Mouse (Mus musculus) limb, embryonic 10.5 days (tissue): ENCODE results near the gene Camta1. TPM values are rescaled to one million over a fixed set of nuclear protein-coding genes. Genes with fewer than 3 reads are reported as not detected.

Experiments
- DNase-seq: peaks from one replicate; pipeline ENCODE4 v3.0.0-alpha.2; 2017; ENCODE audit warnings: low spot score
- H3K27ac ChIP-seq: fragments of 300-500 bp; sonication (generic); 2 replicates; pipeline ENCODE4 v1.5.1; 2016; ENCODE audit warnings: mild to moderate bottlenecking
- H3K27me3 ChIP-seq: fragments of 300-500 bp; sonication (generic); 2 replicates; pipeline ENCODE4 v1.6.1; 2016; ENCODE audit warnings: low read depth, mild to moderate bottlenecking; ENCODE audit not compliant: poor library complexity, severe bottlenecking
- H3K36me3 ChIP-seq: fragments of 300-500 bp; sonication (generic); 2 replicates; pipeline ENCODE4 v1.6.1; 2016; ENCODE audit warnings: mild to moderate bottlenecking, moderate library complexity
- H3K4me1 ChIP-seq: fragments of 300-500 bp; sonication (generic); 2 replicates; pipeline ENCODE4 v1.6.1; 2016
- H3K4me3 ChIP-seq: fragments of 300-500 bp; sonication (generic); 2 replicates; pipeline ENCODE4 v1.5.1; 2016; ENCODE audit warnings: mild to moderate bottlenecking, moderate library complexity
- H3K9me3 ChIP-seq: fragments of 300-500 bp; sonication (generic); replicated peaks from 2 replicates; pipeline ENCODE4 v1.6.1; 2016; ENCODE audit warnings: mild to moderate bottlenecking
- WGBS: fragments of 180-500 bp; shearing (Covaris S2); methylation state at CpG from one replicate; pipeline ENCODE4 v1.1.7; 2016; 5-methylcytosine and 5-hydroxymethylcytosine counted together
- polyA plus RNA-seq: library from polyadenylated mRNA; unstranded; fragments of >200 nt; fragmentation: Nextera tagmentation; extraction: Ambion mirVana; gene quantifications from 2 replicates; pipeline ENCODE4 v1.2.1, GENCODE M21; 2016

The Camta1 gene
- polyA plus RNA-seq, 1 experiment from 2014 or later = 102 TPM

GRCm38 (mm10) chr4:151200316-151200715 is 661.4 kb downstream of the Camta1 start:
- no peak for DNase-seq
- no peak overlapping the region for H3K27ac ChIP-seq

DNA sequence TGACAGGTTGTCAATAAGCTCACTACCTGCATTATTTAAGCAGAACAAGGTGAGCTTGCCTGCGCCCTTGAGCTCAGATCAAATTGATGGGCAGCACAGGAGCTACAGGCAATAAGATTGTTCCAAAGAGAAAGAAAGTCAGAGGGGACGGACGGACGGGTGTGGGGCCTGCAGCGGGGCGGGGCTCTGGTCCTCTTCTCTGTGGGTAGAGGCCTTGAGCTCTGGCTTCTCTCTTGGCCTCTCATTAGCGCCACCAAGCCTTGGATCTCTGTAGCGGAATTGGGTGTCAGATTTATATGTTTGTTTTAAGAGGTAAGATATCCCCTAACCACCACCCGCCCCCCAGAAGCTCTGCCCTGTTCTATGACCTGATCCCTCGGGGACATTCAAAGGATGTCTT is 666.5 kb downstream of the Camta1 start:
- Histone ChIP-seq H3K27ac (no peak overlapping the region), H3K36me3 (no peaks in the 10 kb centered on the region), H3K27me3 (no peaks in the 10 kb centered on the region), H3K4me1 (peaks cover 8% of the 10 kb centered on the region), H3K4me3 (no peak overlapping the region), H3K9me3 (no peaks in the 10 kb centered on the region)
- DNase-seq = no peak
- 46% methylated on average over 10 of the region's 10 CpGs for WGBS

More at GRCm38 (mm10) chr4:151200316-151200715, 661.4 kb downstream of the Camta1 start:
- H3K27me3 ChIP-seq = no peaks in the 10 kb centered on the region
- H3K4me3 ChIP-seq = no peak overlapping the region
- H3K9me3 ChIP-seq = no peaks in the 10 kb centered on the region
- no peaks in the 10 kb centered on the region for H3K36me3 ChIP-seq
- WGBS = 89% methylated on average over 9 of the region's 9 CpGs
- peaks cover 27% of the 10 kb centered on the region for H3K4me1 ChIP-seq

GRCm38 (mm10) chr4:151194715-151195097 is 667.0 kb downstream of the Camta1 start:
- WGBS = 39% methylated on average over 4 of the region's 4 CpGs

GRCm38 (mm10) chr4:151194030-151194714 is 667.5 kb downstream of the Camta1 start:
- WGBS = 58% methylated on average over 11 of the region's 11 CpGs
- DNase-seq = no peak

More at GRCm38 (mm10) chr4:151194715-151195097, 667.0 kb downstream of the Camta1 start:
- Histone ChIP-seq H3K9me3 (no peaks in the 10 kb centered on the region), H3K27ac (no peak overlapping the region), H3K36me3 (no peaks in the 10 kb centered on the region), H3K4me1 (peaks cover 8% of the 10 kb centered on the region), H3K4me3 (no peak overlapping the region), H3K27me3 (no peaks in the 10 kb centered on the region)
- no peak for DNase-seq

DNA sequence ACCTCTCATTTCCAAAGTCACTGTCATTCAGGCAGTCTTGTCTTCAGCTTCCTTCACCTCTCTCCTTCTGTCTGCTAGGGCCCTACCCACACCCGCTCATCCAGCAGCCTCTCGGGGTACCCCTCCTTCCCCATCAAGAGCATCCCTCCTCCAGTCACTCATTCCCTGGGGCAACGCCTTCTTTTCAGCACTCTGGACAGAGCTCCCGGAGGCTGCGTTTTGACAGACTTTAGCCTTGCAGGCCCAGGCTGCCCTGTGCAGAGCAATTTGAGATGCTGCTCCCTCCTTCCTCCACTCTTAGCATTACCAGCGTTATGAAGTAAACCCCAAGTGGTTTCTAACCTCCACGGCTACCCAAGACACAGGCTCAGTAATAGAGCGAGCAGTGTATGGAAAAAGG is 675.2 kb downstream of the Camta1 start:
- Histone ChIP-seq H3K27me3 (no peaks in the 10 kb centered on the region), H3K9me3 (no peaks in the 10 kb centered on the region), H3K4me3 (no peak overlapping the region), H3K4me1 (no peaks in the 10 kb centered on the region), H3K27ac (no peak overlapping the region), H3K36me3 (no peaks in the 10 kb centered on the region)
- WGBS = 12% methylated on average over 8 of the region's 8 CpGs
- peak; percentile 85 for DNase-seq

More at GRCm38 (mm10) chr4:151194030-151194714, 667.5 kb downstream of the Camta1 start:
- Histone ChIP-seq H3K4me1 (peaks cover 8% of the 10 kb centered on the region), H3K36me3 (no peaks in the 10 kb centered on the region), H3K27ac (no peak overlapping the region), H3K27me3 (no peaks in the 10 kb centered on the region), H3K9me3 (no peaks in the 10 kb centered on the region), H3K4me3 (no peak overlapping the region)

GRCm38 (mm10) chr4:151185750-151186149 is 675.9 kb downstream of the Camta1 start:
- Histone ChIP-seq H3K4me3 (no peak overlapping the region), H3K9me3 (no peaks in the 10 kb centered on the region), H3K4me1 (no peaks in the 10 kb centered on the region), H3K36me3 (no peaks in the 10 kb centered on the region), H3K27me3 (no peaks in the 10 kb centered on the region), H3K27ac (no peak overlapping the region)
- DNase-seq = peak; percentile 58
- 26% methylated on average over 1 of the region's 1 CpGs for WGBS

GRCm38 (mm10) chr4:151180394-151180902 is 681.2 kb downstream of the Camta1 start:
- no peaks in the 10 kb centered on the region for H3K36me3 ChIP-seq
- WGBS = 78% methylated on average over 7 of the region's 7 CpGs
- H3K27ac ChIP-seq = no peak overlapping the region
- DNase-seq = no peak
- no peaks in the 10 kb centered on the region for H3K27me3 ChIP-seq
- no peaks in the 10 kb centered on the region for H3K4me1 ChIP-seq
- no peaks in the 10 kb centered on the region for H3K9me3 ChIP-seq
- no peak overlapping the region for H3K4me3 ChIP-seq

- no peaks in the 10 kb centered on the region for H3K4me1 ChIP-seq
- 63% methylated on average over 3 of the region's 3 CpGs for WGBS
These were observed 682.0 kb downstream of the Camta1 start for GRCm38 (mm10) chr4:151179639-151180038.

DNA sequence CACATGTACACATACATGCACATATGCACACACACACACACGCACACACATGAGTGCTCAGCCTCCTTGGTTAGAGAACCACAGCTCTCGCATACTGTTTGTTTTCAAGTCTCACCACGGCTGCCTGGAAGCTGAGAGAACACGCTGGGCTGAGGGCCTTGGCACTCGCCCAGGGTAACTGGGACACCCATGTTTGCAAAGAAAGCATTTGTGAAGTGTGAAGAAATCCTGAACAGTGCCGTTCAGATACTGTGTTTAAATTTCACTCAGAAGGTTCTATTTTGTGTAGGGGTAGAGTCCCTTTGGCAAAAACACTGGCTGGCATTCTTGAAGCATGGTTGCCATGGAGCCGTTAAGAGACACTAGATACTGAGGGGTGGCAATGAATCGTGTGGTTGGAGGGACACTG is 682.7 kb downstream of the Camta1 start:
- Histone ChIP-seq H3K27ac (no peak overlapping the region), H3K27me3 (no peaks in the 10 kb centered on the region)
- DNase-seq = no peak

More at GRCm38 (mm10) chr4:151179639-151180038, 682.0 kb downstream of the Camta1 start:
- no peaks in the 10 kb centered on the region for H3K36me3 ChIP-seq
- H3K27me3 ChIP-seq = no peaks in the 10 kb centered on the region
- no peak overlapping the region for H3K4me3 ChIP-seq
- no peak for DNase-seq
- no peak overlapping the region for H3K27ac ChIP-seq
- H3K9me3 ChIP-seq = no peaks in the 10 kb centered on the region

GRCm38 (mm10) chr4:151172526-151172925 is 689.1 kb downstream of the Camta1 start:
- peaks cover 26% of the 10 kb centered on the region for H3K4me1 ChIP-seq
- DNase-seq = no peak
- H3K27ac ChIP-seq = no peak overlapping the region
- H3K27me3 ChIP-seq = peaks cover 4% of the 10 kb centered on the region; the same call in 1 of the 2 replicates
- no peaks in the 10 kb centered on the region for H3K9me3 ChIP-seq
- H3K36me3 ChIP-seq = no peaks in the 10 kb centered on the region
- 82% methylated on average over 8 of the region's 8 CpGs for WGBS
- H3K4me3 ChIP-seq = no peak overlapping the region

More for the DNA sequence above, 682.7 kb downstream of the Camta1 start:
- 81% methylated on average over 8 of the region's 8 CpGs for WGBS
- Histone ChIP-seq H3K4me1 (no peaks in the 10 kb centered on the region), H3K9me3 (no peaks in the 10 kb centered on the region), H3K4me3 (no peak overlapping the region), H3K36me3 (no peaks in the 10 kb centered on the region)

DNA sequence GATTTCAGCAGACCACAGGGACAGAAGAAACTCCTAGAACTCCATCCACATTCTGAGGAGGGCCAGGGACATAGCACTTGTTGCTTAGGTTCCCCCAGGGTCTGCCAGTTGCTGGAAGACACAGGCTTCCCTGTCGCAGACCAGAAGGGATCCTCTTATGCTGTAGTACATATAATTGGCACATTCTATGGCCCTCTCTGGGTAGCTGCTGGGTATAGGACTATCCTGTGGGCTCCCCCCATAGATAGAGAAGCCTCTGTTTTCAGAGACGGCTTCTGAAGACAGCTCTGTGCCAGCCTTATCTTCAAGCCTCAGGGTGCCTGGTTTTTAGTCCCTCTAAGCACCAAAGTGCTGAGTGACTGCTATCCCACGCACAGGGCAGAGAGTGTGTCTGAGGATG is 690.6 kb downstream of the Camta1 start:
- H3K9me3 ChIP-seq = no peaks in the 10 kb centered on the region
- no peaks in the 10 kb centered on the region for H3K36me3 ChIP-seq
- H3K4me3 ChIP-seq = no peak overlapping the region
- H3K27ac ChIP-seq = 0 out of 2 replicates have a peak overlapping the region, but pooled peaks have one; percentile 9
- 84% methylated on average over 3 of the region's 3 CpGs for WGBS
- H3K4me1 ChIP-seq = peaks cover 26% of the 10 kb centered on the region
- peaks cover 5% of the 10 kb centered on the region; the same call in 1 of the 2 replicates for H3K27me3 ChIP-seq
- no peak for DNase-seq

DNA sequence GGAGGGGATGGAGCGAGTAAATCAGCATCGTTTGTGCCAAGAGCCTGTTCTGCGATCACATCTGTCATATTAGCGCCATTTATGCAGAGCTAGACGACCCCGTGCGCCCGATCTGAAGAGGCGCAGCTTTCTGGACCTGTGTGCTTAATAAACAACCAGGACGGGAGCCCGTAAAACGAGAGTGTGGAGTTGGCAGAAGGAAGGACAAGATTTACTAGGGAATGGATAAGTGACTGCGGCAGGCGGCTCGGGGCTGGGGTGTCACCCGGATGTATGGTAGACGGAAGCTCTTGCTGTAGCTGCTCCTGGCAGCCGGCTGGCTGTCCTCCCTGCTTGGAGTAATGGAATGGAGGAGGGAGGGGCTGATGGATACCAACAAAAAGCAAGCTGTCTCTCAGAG is 691.0 kb downstream of the Camta1 start:
- peaks cover 9% of the 10 kb centered on the region; the same call in 1 of the 2 replicates for H3K27me3 ChIP-seq
- no peaks in the 10 kb centered on the region for H3K9me3 ChIP-seq
- H3K27ac ChIP-seq = no peak overlapping the region
- peaks cover 26% of the 10 kb centered on the region for H3K4me1 ChIP-seq
- H3K36me3 ChIP-seq = no peaks in the 10 kb centered on the region
- H3K4me3 ChIP-seq = no peak overlapping the region
- WGBS = 52% methylated on average over 18 of the region's 18 CpGs
- no peak for DNase-seq

- Histone ChIP-seq H3K27me3 (peaks cover 21% of the 10 kb centered on the region; the same call in 1 of the 2 replicates), H3K4me1 (peaks cover 20% of the 10 kb centered on the region), H3K27ac (no peak overlapping the region), H3K9me3 (no peaks in the 10 kb centered on the region), H3K4me3 (no peak overlapping the region), H3K36me3 (no peaks in the 10 kb centered on the region)
- 87% methylated on average over 6 of the region's 6 CpGs for WGBS
- DNase-seq = no peak
These were observed 694.7 kb downstream of the Camta1 start for GRCm38 (mm10) chr4:151166969-151167368.
